Mouse (Mus musculus): ENCODE data around the gene Tekt2. TPM values are rescaled to one million over a fixed set of nuclear protein-coding genes. Genes with fewer than 3 reads are reported as not detected.

Gene Tekt2
- polyA plus RNA-seq, 1 experiment from 2014 or later, result 0.26 TPM

GRCm38 (mm10) chr4:126283582-126283981 is 41.9 kb downstream of the Tekt2 start:
- Histone ChIP-seq H3K9me3 (ENCODE audit: low read length) (no peaks in the 10 kb centered on the region), H3K4me3 (ENCODE audit: low read depth, low read length) (no peak overlapping the region), H3K4me1 (ENCODE audit: insufficient read depth) (peaks cover 5% of the 10 kb centered on the region), H3K27ac (ENCODE audit: low read depth) (no peak overlapping the region), H3K27me3 (ENCODE audit: insufficient read depth, low read length) (peaks cover 48% of the 10 kb centered on the region), H3K9ac (replicated peaks) (no peak overlapping the region), H3K4me2 (ENCODE audit: low read depth, low read length) (no peak overlapping the region), H3K36me3 (replicated peaks; ENCODE audit: insufficient read depth, low read length) (no peaks in the 10 kb centered on the region)
- 66% methylated on average over 8 of the region's 8 CpGs for WGBS (ENCODE audit: insufficient replicate concordance)
- DNase-seq, result no peak
- TF ChIP-seq CTCF (IDR thresholded peaks at IDR 0.05; ENCODE audit: low read depth) (no peak), EP300 (IDR thresholded peaks at IDR 0.05; ENCODE audit: low read depth) (no peak)
- ATAC-seq, result no peak

GRCm38 (mm10) chr4:126281706-126282105 is 43.8 kb downstream of the Tekt2 start:
- TF ChIP-seq CTCF (IDR thresholded peaks at IDR 0.05; ENCODE audit: low read depth) (no peak), EP300 (IDR thresholded peaks at IDR 0.05; ENCODE audit: low read depth) (no peak)
- H3K27me3 ChIP-seq (ENCODE audit: insufficient read depth, low read length), result peaks cover 30% of the 10 kb centered on the region
- H3K27ac ChIP-seq (ENCODE audit: low read depth), result no peak overlapping the region
- DNase-seq, result no peak
- H3K9ac ChIP-seq (replicated peaks), result no peak overlapping the region
- no peak for ATAC-seq
- no peak overlapping the region for H3K4me2 ChIP-seq (ENCODE audit: low read depth, low read length)
- 65% methylated on average over 9 of the region's 9 CpGs for WGBS (ENCODE audit: insufficient replicate concordance)
- no peak overlapping the region for H3K4me3 ChIP-seq (ENCODE audit: low read depth, low read length)
- peaks cover 5% of the 10 kb centered on the region for H3K4me1 ChIP-seq (ENCODE audit: insufficient read depth)
- no peaks in the 10 kb centered on the region for H3K36me3 ChIP-seq (replicated peaks; ENCODE audit: insufficient read depth, low read length)
- H3K9me3 ChIP-seq (ENCODE audit: low read length), result no peaks in the 10 kb centered on the region

- DNase-seq (no peak), ATAC-seq (no peak)
- Histone ChIP-seq H3K9ac (replicated peaks) (no peak overlapping the region), H3K27me3 (ENCODE audit: insufficient read depth, low read length) (peaks cover 7% of the 10 kb centered on the region; the same call in 1 of the 2 replicates), H3K4me1 (ENCODE audit: insufficient read depth) (no peaks in the 10 kb centered on the region), H3K4me3 (ENCODE audit: low read depth, low read length) (no peak overlapping the region), H3K36me3 (replicated peaks; ENCODE audit: insufficient read depth, low read length) (peaks cover 5% of the 10 kb centered on the region), H3K9me3 (ENCODE audit: low read length) (no peaks in the 10 kb centered on the region), H3K4me2 (ENCODE audit: low read depth, low read length) (no peak overlapping the region), H3K27ac (ENCODE audit: low read depth) (no peak overlapping the region)
- TF ChIP-seq EP300 (IDR thresholded peaks at IDR 0.05; ENCODE audit: low read depth), result no peak
- no peak for TF ChIP-seq CTCF (IDR thresholded peaks at IDR 0.05; ENCODE audit: low read depth)
- 79% methylated on average over 9 of the region's 9 CpGs for WGBS (ENCODE audit: insufficient replicate concordance)
Observed at GRCm38 (mm10) chr4:126278961-126279360, 46.5 kb downstream of the Tekt2 start.

- no peak for ATAC-seq
- Histone ChIP-seq H3K4me2 (ENCODE audit: low read depth, low read length) (no peak overlapping the region), H3K9me3 (ENCODE audit: low read length) (no peaks in the 10 kb centered on the region), H3K27me3 (ENCODE audit: insufficient read depth, low read length) (0 out of 2 replicates have a peak, but pooled peaks cover 4% of the 10 kb centered on the region), H3K9ac (replicated peaks) (no peak overlapping the region), H3K4me1 (ENCODE audit: insufficient read depth) (no peaks in the 10 kb centered on the region), H3K27ac (ENCODE audit: low read depth) (no peak overlapping the region), H3K4me3 (ENCODE audit: low read depth, low read length) (no peak overlapping the region), H3K36me3 (replicated peaks; ENCODE audit: insufficient read depth, low read length) (peaks cover 9% of the 10 kb centered on the region)
- no peak for DNase-seq
- no peak for TF ChIP-seq EP300 (IDR thresholded peaks at IDR 0.05; ENCODE audit: low read depth)
- no peak for TF ChIP-seq CTCF (IDR thresholded peaks at IDR 0.05; ENCODE audit: low read depth)
- WGBS (ENCODE audit: insufficient replicate concordance), result 67% methylated on average over 9 of the region's 9 CpGs
Observed at GRCm38 (mm10) chr4:126278565-126278915, 46.9 kb downstream of the Tekt2 start.

- Histone ChIP-seq H3K27ac (ENCODE audit: low read depth) (no peak overlapping the region), H3K9me3 (ENCODE audit: low read length) (no peaks in the 10 kb centered on the region), H3K4me3 (ENCODE audit: low read depth, low read length) (no peak overlapping the region), H3K4me1 (ENCODE audit: insufficient read depth) (no peaks in the 10 kb centered on the region), H3K36me3 (replicated peaks; ENCODE audit: insufficient read depth, low read length) (peaks cover 9% of the 10 kb centered on the region), H3K9ac (replicated peaks) (no peak overlapping the region), H3K4me2 (ENCODE audit: low read depth, low read length) (peak overlapping the region; percentile 38; the same call in 1 of the 2 replicates), H3K27me3 (ENCODE audit: insufficient read depth, low read length) (0 out of 2 replicates have a peak, but pooled peaks cover under 1% of the 10 kb centered on the region)
- DNase-seq (peak; percentile 66), ATAC-seq (peak; percentile 55; the same call in 1 of the 2 replicates)
- TF ChIP-seq CTCF (IDR thresholded peaks at IDR 0.05; ENCODE audit: low read depth), result peak; percentile 78
- no peak for TF ChIP-seq EP300 (IDR thresholded peaks at IDR 0.05; ENCODE audit: low read depth)
- WGBS (ENCODE audit: insufficient replicate concordance), result 13% methylated on average over 13 of the region's 13 CpGs
Observed at GRCm38 (mm10) chr4:126277906-126278564, 47.5 kb downstream of the Tekt2 start.

GRCm38 (mm10) chr4:126275681-126276131 is 49.8 kb downstream of the Tekt2 start:
- H3K9ac ChIP-seq (replicated peaks), result no peak overlapping the region
- H3K4me1 ChIP-seq (ENCODE audit: insufficient read depth), result no peaks in the 10 kb centered on the region
- DNase-seq, result no peak
- TF ChIP-seq CTCF (IDR thresholded peaks at IDR 0.05; ENCODE audit: low read depth) (no peak), EP300 (IDR thresholded peaks at IDR 0.05; ENCODE audit: low read depth) (no peak)
- no peaks in the 10 kb centered on the region for H3K9me3 ChIP-seq (ENCODE audit: low read length)
- ATAC-seq, result no peak
- no peaks in the 10 kb centered on the region for H3K27me3 ChIP-seq (ENCODE audit: insufficient read depth, low read length)
- no peak overlapping the region for H3K4me2 ChIP-seq (ENCODE audit: low read depth, low read length)
- 88% methylated on average over 13 of the region's 13 CpGs for WGBS (ENCODE audit: insufficient replicate concordance)
- H3K4me3 ChIP-seq (ENCODE audit: low read depth, low read length), result no peak overlapping the region
- H3K36me3 ChIP-seq (replicated peaks; ENCODE audit: insufficient read depth, low read length), result peaks cover 12% of the 10 kb centered on the region
- H3K27ac ChIP-seq (ENCODE audit: low read depth), result no peak overlapping the region
